Mouse (Mus musculus): Measurements from ENCODE around the gene Atp1a4. TPM values are rescaled to one million over a fixed set of nuclear protein-coding genes. Genes with fewer than 3 reads are reported as not detected.

Gene Atp1a4
- total RNA-seq, 2 experiments from 2014 or later, result 0.53 to 1.4 TPM

DNA sequence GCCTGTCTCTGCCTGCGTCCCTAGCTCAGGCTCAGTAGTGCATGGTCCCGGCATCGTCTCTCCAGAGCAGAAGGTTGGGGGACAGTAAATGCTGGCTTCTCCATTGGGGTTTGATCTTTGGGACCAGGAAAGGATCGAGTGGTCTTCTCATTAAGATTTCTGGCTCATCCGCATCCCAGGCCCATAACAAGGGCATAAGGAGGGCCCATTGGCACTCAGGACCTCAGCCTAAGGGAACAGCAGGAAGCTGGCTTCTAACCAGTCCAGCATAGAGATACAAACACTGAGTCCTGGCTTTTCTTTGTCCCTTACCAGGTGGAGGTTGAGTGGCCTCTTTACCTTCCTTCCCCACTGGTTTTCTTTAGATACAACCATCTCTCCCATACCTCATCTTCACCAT is 60.4 kb downstream of the Atp1a4 start:
- DNase-seq, result no peak

DNA sequence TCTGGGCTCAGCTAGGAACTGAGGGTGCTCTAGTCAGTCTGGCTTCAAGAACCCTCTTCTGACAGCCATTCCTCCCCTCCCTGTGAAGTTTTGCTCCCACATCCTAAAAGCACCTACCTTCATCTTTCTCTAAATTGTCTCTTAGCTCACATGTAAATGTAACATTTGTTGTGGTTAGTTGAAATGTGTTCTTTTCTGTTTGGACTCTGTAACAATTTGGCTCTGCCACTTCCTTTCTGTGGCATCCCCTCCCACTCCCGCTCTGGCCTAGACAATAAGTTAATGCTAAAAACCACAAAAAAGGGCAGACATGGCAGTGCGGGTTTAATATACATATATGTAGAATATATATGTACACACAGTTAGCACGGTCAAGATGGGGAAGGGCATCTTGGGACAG is 61.1 kb downstream of the Atp1a4 start:
- no peak for DNase-seq

DNA sequence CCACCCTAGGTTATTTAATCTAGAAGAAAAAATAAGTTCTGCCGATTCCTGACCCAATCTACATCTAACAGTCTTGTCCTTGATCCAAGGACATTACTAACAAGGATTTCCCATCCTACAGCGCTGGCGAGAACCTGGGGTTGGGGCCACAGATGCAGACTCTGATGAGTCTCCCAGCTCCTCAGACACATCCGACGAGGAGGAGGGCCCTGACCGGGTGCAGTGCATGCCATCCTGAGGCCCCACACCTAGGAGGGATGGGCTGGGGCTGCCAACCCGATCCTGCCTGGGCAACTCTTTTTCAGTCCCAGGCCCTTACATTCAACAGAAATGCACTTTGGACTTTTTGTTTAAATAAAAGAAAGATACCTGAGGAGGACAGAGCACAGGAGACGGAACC is 63.8 kb downstream of the Atp1a4 start:
- DNase-seq, result no peak

DNA sequence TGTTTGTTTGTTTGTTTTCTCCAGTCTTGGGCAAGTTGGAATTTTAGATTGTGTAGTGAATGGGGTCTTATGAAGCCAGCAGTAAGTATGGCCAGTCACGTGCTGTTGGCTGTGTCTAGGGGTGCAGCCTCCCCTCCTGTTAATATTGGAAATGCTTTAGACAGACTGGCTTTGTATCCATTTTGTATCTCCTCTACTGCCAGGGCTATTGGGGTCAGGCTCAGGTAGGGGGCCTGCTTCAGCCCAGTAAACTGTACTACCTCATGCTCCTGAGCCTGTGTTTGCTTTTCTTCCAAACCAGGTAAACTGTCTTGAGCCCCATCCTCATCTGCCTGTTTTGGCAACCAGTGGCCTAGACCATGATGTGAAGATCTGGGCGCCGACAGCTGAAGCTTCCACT is 66.0 kb downstream of the Atp1a4 start:
- no peak for DNase-seq

DNA sequence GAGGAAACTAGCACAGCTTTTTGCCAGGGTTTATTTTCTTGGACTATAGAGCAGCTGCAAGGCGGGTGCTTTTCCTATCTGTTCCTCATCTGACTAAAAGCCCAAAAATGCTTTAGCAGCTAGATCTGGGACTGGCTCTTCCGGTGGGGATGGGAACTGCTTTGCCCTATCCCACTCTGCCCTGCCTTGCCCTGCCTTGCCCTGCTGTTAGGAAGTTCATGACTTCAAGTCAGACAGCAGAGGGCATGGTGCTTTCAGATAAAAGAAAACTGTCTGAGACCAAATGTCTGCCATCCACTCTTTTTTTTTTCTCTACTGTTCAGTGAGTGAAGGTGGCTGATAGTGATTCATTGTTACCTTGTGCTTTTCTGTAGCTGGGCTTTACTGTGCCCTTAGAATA is 66.6 kb downstream of the Atp1a4 start:
- DNase-seq, result no peak

DNA sequence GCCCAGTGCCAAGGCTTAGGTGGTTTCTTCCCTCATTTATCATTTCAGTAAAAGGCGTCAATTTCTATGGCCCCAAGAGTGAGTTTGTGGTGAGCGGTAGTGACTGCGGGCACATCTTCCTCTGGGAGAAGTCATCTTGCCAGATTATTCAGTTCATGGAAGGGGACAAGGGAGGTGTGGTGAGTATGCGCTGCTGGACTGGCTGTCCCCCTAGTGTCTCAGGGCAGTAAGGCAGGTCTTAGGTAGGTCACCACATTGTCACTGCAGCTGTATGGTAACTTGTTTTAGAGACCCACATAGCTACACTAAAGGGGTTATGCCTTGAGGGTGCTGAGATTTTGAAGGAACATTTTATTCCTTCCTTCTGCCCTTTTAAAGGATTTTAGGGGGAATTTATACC is 69.3 kb downstream of the Atp1a4 start:
- DNase-seq, result no peak

DNA sequence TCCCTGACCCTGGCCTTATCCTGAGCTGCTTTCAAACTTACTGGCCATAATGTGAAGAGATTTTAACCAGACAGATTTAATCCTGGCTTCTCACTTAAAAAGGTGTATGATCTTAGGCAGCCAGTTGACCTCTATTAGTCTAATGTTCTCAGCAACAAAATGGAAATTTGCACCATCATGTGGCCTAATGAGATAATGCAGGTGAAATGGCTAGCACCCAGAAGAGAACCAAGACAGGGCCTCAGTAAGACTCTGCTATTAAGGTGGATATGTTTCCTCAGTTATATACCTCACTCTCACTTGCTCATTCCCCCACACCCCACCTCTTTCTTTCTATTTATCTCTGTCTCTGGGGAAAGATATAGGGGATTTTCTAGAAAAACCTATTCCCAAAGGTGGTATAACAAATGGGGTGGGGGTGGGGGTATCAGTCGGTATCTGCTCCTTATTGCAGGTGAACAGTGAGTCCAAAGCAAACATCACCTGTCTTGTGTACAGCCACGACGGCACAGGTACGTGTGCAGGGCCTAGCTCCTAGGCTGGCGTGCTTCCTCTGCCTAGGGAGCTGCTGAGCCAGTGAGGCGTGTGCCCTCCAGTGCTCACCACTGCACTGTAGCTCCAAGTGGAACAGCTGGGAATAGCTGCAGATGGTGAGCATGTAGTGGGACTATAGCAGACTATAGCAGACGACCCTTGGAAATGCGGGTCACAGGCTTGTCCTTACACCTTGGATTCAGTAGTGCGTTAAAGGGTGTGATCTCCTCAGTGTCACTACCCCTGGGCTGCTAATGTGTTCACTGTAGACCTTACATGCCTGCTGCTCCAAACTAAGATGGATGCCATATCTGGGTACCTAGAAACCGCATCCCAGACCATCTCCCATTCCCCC is 71.6 kb downstream of the Atp1a4 start:
- no peak for DNase-seq

DNA sequence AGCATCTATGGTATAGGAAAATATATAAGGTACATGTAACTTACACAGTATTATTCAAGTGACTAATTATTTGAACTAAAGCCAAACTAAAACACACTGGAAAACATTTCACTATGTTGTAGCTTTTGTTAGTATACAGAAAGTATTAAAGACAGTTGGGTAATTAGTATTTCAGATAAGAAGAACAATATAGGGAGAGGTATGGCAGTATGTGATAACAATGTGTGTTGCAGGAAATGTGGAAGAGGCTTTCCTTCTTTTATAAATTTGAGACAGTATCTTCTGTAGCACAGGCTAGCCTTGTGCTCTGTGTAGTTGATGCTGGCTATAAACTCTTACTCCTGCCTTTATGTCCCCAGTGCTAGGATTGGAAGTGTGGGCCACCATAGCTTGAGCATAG is 74.3 kb downstream of the Atp1a4 start:
- DNase-seq, result no peak

DNA sequence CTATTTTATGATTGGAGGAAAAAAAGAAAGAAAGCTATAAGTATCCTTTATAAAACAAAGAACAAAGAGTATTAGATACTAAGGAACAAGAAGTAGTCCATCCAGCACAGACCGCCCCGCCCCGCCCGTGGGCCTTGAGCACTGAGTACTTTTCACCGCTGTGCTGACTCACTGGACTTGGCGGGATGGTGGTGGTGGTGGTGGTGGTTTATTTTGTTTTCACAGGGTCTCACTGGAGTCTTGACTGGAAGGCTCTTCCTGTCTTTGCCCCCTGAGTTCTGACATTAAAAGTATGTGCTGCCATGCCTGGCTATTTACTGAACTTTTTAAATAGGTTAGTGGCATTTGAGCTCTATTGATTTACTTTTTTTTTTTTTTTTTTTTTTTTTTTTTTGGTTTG is 75.2 kb downstream of the Atp1a4 start:
- DNase-seq, result no peak

DNA sequence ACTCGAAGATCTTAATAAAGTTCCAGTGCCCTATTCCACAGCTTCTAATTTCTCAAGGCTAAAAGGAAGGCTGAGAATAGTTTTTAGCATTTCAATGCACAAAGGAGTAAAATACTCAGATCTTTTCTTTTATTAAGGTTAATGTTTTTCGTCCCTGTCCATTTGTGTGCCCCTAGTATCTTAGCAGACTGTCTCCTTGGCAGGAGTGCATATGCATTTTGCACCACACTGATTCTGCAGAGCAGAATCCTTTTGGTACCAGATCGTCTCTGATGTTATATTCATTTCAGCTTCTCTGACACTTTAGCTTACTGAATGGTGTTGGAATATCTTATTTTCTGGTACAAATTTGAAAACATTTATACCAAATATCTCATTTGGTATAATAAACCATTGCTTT is 76.4 kb downstream of the Atp1a4 start:
- no peak for DNase-seq

DNA sequence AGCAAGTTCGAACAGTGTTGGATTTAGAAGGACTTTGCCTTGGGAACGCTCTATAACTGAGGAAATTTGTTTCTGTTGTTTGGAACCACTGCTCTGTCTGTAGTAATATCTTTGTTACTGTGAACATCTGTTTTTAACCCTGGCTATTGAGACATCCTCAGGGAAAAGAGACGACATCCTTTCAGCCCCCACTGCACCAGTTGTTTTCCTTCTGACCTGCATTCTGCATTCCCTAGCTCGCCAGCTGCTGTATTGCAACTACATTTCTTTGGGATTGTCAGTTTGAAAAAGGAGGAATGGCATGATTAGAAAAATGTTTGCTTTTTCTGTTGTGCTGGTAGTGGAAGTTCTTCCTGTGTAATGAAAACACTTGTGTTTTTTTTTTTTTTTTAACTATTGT is 77.3 kb downstream of the Atp1a4 start:
- DNase-seq, result no peak

DNA sequence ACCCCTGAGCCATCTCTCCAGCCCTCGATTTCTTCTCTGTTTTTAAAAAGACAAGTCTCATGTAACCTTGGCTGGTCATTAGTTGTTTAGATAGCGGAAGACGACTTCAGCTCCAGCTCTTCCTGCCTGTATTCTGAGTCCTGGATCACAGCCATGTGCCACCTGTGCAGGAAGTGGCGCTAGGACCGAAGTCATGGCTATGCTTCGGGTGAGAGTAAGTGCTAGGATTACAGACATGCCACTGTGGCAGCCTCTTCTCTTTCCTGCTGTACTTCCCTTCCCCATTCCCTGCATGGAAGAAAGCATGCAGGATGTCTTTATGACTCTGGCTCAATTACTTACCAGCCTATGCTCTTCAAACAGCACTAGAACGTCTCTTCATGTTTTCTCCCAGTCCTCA is 79.1 kb downstream of the Atp1a4 start:
- DNase-seq, result no peak

DNA sequence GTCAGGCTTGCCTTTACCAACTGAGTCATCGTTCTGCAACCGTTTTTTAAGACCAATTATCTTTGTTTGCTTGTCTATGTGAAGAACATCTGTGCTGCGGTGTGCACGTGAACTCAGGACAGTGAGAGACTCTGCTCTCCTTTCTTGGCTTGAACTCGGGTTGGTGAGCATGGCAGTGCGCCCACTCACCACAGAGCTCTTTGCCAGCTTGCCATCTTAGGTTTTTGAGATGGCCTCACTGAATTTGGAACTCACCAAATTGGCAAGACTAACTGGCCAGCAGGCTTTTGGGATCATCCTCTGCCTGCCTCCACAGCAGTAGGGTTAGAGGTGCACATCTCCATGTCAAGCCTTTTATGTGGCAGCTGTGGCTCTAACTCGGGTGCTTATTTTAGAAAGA is 80.4 kb downstream of the Atp1a4 start:
- no peak for DNase-seq

Other genes starting within 250 kb of the Atp1a4 start
- 1 to 10 TPM; 2.5 to 5.7 TPM for gene Vangl2, start 230.0 kb downstream of the Atp1a4 start, total RNA-seq (2021)
- not detected for gene Nhlh1, start 200.8 kb downstream of the Atp1a4 start, total RNA-seq (2021)
- 100 to 1,000 TPM; 178 to 197 TPM for gene Copa, start 175.9 kb downstream of the Atp1a4 start, total RNA-seq (2021)
- gene Ncstn, start 175.6 kb downstream of the Atp1a4 start, total RNA-seq (2021), result 100 to 1,000 TPM in 1 of 2 experiments, 10 to 100 TPM in 1; 94.4 to 101 TPM
- 100 to 1,000 TPM; 112 to 147 TPM for gene Pex19, start 131.7 kb downstream of the Atp1a4 start, total RNA-seq (2021)
- 100 to 1,000 TPM; 108 to 143 TPM for gene Dcaf8, start 110.3 kb downstream of the Atp1a4 start, total RNA-seq (2021)
- 10 to 100 TPM; 53.9 to 62.1 TPM for gene Pea15a, start 51.6 kb downstream of the Atp1a4 start, total RNA-seq (2021)
- gene Casq1, start 38.5 kb downstream of the Atp1a4 start, total RNA-seq (2021), result under 1 TPM in 1 of 2 experiments, not detected in 1; 0.46 TPM
- gene Igsf8, start 3.2 kb upstream of the Atp1a4 start, total RNA-seq (2021), result 10 to 100 TPM; 24.9 to 39.2 TPM
- 100 to 1,000 TPM; 134 to 155 TPM for gene Atp1a2, start 39.6 kb upstream of the Atp1a4 start, total RNA-seq (2021)
- gene Kcnj9, start 70.9 kb upstream of the Atp1a4 start, total RNA-seq (2021), result under 1 TPM in 1 of 2 experiments, not detected in 1; 0.23 TPM
- under 1 TPM; 0.46 to 0.56 TPM for gene Kcnj10, start 82.8 kb upstream of the Atp1a4 start, total RNA-seq (2021)
- gene Pigm, start 118.1 kb upstream of the Atp1a4 start, total RNA-seq (2021), result 10 to 100 TPM; 11.2 to 13.2 TPM
- 1 to 10 TPM; 2.3 to 4.5 TPM for gene Slamf9, start 216.9 kb upstream of the Atp1a4 start, total RNA-seq (2021)
- gene Igsf9, start 223.4 kb upstream of the Atp1a4 start, total RNA-seq (2021), result 1 to 10 TPM; 1.6 to 1.8 TPM
- gene Tagln2, start 241.6 kb upstream of the Atp1a4 start, total RNA-seq (2021), result 10 to 100 TPM; 90.5 to 91.7 TPM